Mouse (Mus musculus) hindbrain, embryonic 11.5 days (tissue): Measurements from ENCODE around the gene Anapc15-ps. TPM values are rescaled to one million over a fixed set of nuclear protein-coding genes. Genes with fewer than 3 reads are reported as not detected.
"Not testable (repeated sequence)": the region's sequence is repeated elsewhere in the genome, so short reads cannot be mapped to it uniquely, and the experiment has no call there.

Experiments used
- ATAC-seq: fragments of 200-750 bp; cut with Nextera tagmentation; 2 replicates; pipeline ENCODE4 v1.8.0; 2017; ENCODE audit warnings: mild to moderate bottlenecking, moderate TSS enrichment, moderate library complexity; ENCODE audit not compliant: low FRiP score
- DNase-seq: peaks from one replicate; pipeline ENCODE4 v3.0.0-alpha.2; 2015; ENCODE audit warnings: low spot score
- H3K27ac ChIP-seq: fragments of 300-500 bp; sonication (generic); 2 replicates; pipeline ENCODE4 v1.5.1; 2014; ENCODE audit warnings: mild to moderate bottlenecking, low read depth, low read length
- H3K27me3 ChIP-seq: fragments of 300-500 bp; sonication (generic); 2 replicates; pipeline ENCODE4 v1.6.1; 2014; ENCODE audit warnings: mild to moderate bottlenecking, low read length, moderate library complexity, mixed read lengths; ENCODE audit not compliant: control insufficient read depth, insufficient read depth
- H3K36me3 ChIP-seq: fragments of 300-500 bp; sonication (generic); 2 replicates; pipeline ENCODE4 v1.6.1; 2014; ENCODE audit warnings: mild to moderate bottlenecking, low read length, moderate library complexity, mixed read lengths; ENCODE audit not compliant: control insufficient read depth, insufficient read depth
- H3K4me1 ChIP-seq: fragments of 300-500 bp; sonication (generic); replicated peaks from 2 replicates; pipeline ENCODE4 v1.6.1; 2014; ENCODE audit warnings: low read length, mixed read lengths; ENCODE audit not compliant: control insufficient read depth, insufficient read depth
- H3K4me2 ChIP-seq: fragments of 300-500 bp; sonication (generic); replicated peaks from 2 replicates; pipeline ENCODE4 v1.6.1; 2014; ENCODE audit warnings: mild to moderate bottlenecking, low read depth, low read length
- H3K4me3 ChIP-seq: fragments of 300-500 bp; sonication (generic); 2 replicates; pipeline ENCODE4 v1.5.1; 2014; ENCODE audit warnings: low read depth, low read length
- H3K9ac ChIP-seq: fragments of 300-500 bp; sonication (generic); 2 replicates; pipeline ENCODE4 v1.6.1; 2014; ENCODE audit warnings: low read depth, low read length
- H3K9me3 ChIP-seq: fragments of 300-500 bp; sonication (generic); 2 replicates; pipeline ENCODE4 v1.6.1; 2016; ENCODE audit warnings: low read length; ENCODE audit not compliant: control insufficient read depth
- WGBS: fragments of 180-500 bp; shearing (Covaris S2); extraction: QIAGEN DNeasy Blood & Tissue Kit; methylation state at CpG from one replicate; pipeline ENCODE4 v1.1.7; 2014; 5-methylcytosine and 5-hydroxymethylcytosine counted together
- polyA plus RNA-seq: library from polyadenylated mRNA; unstranded; fragments of >200 nt; fragmentation: Nextera tagmentation; extraction: Ambion mirVana; gene quantifications from 2 replicates; pipeline ENCODE4 v1.2.1, GENCODE M21; 2014

The Anapc15-ps gene
- polyA plus RNA-seq, 1 experiment from 2014 or later = not detected

DNA sequence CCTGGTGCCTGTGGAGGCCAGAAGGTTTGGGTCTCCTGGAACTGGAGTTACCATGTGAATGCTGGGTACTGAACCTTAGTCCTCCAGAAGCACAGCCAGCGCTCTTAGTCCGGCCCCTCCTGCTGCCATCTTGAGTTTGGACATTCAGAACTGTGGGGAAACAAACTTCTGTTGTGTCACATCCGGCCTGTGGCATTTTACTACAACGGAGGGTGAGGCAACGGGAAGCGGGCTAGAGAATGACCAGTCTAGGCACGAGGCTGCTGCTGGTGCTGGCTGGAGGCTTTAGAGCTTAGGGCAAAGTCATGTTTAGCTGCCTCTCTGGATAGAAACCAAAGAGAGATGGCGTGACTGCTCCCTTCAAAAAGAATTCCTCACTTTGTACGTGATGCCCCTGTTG is 39.0 kb downstream of the Anapc15-ps start:
- Histone ChIP-seq H3K36me3 (no peaks in the 10 kb centered on the region), H3K9me3 (no peaks in the 10 kb centered on the region), H3K4me2 (no peak overlapping the region), H3K27me3 (no peaks in the 10 kb centered on the region), H3K27ac (no peak overlapping the region), H3K9ac (no peak overlapping the region), H3K4me3 (no peak overlapping the region), H3K4me1 (no peaks in the 10 kb centered on the region)
- 87% methylated on average over 9 of the region's 9 CpGs for WGBS
- DNase-seq = no peak
- ATAC-seq = no peak

DNA sequence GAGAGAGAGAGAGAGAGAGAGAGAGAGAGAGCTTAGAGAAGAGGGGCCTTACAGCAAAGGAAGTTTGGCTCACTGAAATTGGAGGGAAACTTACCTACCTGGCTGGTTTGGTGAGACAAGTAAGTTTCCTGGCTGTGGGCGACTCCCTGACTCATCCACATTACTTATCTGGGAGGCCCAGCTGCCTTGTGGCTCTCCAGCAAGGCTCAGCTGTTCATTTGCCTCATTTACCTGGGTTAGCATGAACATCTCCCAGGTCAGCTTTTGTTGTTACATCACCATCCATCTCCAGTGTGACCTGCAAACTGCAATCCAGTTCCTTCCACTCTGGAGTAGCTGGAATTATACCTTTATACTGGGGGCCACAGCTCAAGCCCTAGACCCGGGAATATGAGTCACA is 41.7 kb downstream of the Anapc15-ps start:
- WGBS = 78% methylated on average over 2 of the region's 2 CpGs

DNA sequence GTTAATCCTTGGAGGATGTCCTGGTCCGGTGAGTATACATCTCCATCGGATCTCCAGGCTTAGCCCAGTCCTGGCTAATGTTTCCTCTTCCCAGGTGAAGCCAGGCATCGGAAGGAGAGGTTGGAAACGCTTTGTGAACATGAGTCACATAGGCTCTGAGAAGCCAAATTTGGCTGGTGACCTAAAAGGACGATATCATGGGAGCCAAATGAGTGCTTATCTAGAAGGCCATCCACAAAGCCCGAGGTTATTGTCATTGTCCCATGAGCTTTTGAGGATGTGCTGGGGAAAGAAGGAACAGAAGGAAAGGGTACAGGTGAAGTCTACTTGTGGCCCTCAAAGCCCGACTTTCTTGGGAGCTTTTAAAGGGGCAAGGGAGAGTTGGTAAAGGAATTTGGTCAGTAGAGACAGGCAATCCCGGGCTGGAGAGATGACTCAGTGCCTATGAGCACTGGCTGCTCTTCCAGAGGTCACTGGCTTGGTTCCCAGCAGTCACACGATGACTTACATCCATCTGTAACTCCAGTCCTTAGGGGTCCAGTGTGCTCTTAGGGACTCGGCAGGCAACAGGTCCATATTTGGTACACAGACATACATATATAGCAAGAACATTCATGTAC is 42.4 kb downstream of the Anapc15-ps start:
- ATAC-seq (no peak), DNase-seq (no peak)
- H3K4me2 ChIP-seq = no peak overlapping the region
- H3K9me3 ChIP-seq = no peaks in the 10 kb centered on the region
- no peak overlapping the region for H3K4me3 ChIP-seq
- no peaks in the 10 kb centered on the region for H3K4me1 ChIP-seq
- no peak overlapping the region for H3K27ac ChIP-seq
- H3K36me3 ChIP-seq = no peaks in the 10 kb centered on the region
- no peak overlapping the region for H3K9ac ChIP-seq
- WGBS = 88% methylated on average over 10 of the region's 10 CpGs
- no peaks in the 10 kb centered on the region for H3K27me3 ChIP-seq

More for the DNA sequence above, 41.7 kb downstream of the Anapc15-ps start:
- H3K4me3 ChIP-seq = no peak overlapping the region
- H3K9me3 ChIP-seq = no peaks in the 10 kb centered on the region
- no peak overlapping the region for H3K4me2 ChIP-seq
- no peak overlapping the region for H3K9ac ChIP-seq
- no peaks in the 10 kb centered on the region for H3K4me1 ChIP-seq
- no peaks in the 10 kb centered on the region for H3K27me3 ChIP-seq
- no peak for ATAC-seq
- no peak overlapping the region for H3K27ac ChIP-seq
- no peaks in the 10 kb centered on the region for H3K36me3 ChIP-seq
- no peak for DNase-seq

DNA sequence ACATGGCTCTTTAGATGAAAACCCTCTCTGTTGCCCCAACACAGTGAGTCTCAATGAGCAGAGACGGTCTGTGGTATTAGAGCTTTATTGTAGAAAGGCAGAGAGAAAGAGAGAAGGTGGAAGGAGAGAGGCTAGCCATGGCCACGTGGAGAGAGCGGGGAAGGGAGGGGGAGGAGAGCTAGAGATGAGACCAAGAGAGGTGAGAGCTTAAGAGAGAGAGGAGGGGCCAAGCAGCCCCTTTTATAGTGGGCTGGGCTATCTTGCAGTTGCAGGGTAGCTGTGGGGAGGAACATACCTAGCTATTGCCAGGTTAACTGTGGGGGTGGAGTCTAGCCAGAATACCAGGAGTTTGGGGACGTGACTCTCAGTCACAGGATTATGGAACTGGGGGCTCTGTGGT is 43.1 kb downstream of the Anapc15-ps start:
- not testable (repeated sequence) for H3K36me3 ChIP-seq, H3K4me3 ChIP-seq, H3K9ac ChIP-seq, H3K9me3 ChIP-seq, H3K4me1 ChIP-seq, DNase-seq, H3K27ac ChIP-seq, H3K27me3 ChIP-seq, H3K4me2 ChIP-seq, ATAC-seq
- WGBS = 84% methylated on average over 4 of the region's 4 CpGs

DNA sequence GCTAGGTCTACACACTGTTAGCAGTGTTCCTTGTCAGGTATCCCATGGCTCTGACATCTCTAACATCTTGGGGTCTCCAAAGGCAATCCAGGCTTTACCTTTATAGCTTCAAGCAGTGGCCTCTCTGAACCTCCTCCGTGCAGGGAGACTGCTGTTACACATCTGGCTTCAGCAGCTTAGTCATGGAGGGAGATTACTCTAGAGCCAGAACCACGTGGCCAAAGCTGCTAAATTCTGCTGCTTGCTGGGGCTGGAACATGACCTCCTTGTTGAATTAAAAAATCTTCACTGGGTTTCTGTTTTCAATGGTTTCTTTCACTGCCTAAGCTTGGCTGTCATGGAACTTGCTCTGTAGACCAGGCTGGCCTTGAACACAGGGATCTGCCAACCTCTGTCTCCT is 44.9 kb downstream of the Anapc15-ps start:
- Histone ChIP-seq H3K27ac (no peak overlapping the region), H3K4me3 (no peak overlapping the region), H3K9me3 (no peaks in the 10 kb centered on the region), H3K4me2 (no peak overlapping the region), H3K4me1 (no peaks in the 10 kb centered on the region), H3K36me3 (no peaks in the 10 kb centered on the region), H3K27me3 (no peaks in the 10 kb centered on the region), H3K9ac (no peak overlapping the region)
- 72% methylated on average over 2 of the region's 2 CpGs for WGBS
- ATAC-seq (no peak), DNase-seq (no peak)

DNA sequence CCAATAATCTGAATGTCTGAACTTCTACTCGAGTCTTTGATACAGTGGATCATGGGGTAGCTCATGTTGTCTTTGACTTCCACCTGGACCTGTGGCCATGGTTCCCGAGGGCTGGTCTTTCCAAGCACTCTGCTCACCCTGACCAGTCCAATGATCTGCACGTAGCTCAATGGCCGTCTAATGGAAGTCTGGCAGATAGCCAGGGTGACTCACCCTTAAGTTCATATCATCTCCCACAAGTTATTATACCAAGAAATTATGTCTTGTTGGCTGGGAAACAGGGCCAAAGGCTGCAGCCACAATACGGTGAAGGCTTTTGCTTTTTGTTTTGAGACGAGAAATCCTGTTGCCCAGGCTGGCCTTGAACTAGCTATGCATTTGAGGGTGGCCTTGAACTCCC is 45.9 kb downstream of the Anapc15-ps start:
- no peak for DNase-seq
- no peak overlapping the region for H3K4me3 ChIP-seq
- no peaks in the 10 kb centered on the region for H3K9me3 ChIP-seq
- no peak overlapping the region for H3K4me2 ChIP-seq
- no peaks in the 10 kb centered on the region for H3K27me3 ChIP-seq
- peaks cover 2% of the 10 kb centered on the region; the same call in 1 of the 2 replicates for H3K4me1 ChIP-seq
- no peak for ATAC-seq
- WGBS = 89% methylated on average over 6 of the region's 6 CpGs
- no peak overlapping the region for H3K27ac ChIP-seq
- H3K36me3 ChIP-seq = no peaks in the 10 kb centered on the region
- no peak overlapping the region for H3K9ac ChIP-seq

DNA sequence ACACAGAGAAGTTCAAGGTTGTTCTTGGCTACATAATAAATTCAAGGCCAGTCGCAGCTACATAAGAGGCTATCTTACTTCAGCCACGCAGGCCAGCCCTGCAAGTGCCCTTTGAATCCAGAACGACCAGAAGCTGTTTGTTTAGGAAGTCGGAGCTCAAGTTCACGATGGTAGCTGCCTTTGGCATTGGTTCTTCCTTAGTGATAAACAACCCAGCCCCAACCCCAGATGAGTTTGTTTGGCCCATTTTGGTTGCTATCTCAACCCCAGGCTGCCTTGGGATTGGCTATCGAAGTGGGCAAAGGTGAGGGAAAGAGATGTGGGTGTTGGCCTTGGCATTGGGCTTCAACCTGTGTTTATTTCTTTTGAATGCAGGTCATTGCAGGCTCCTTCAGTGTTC is 48.0 kb downstream of the Anapc15-ps start:
- no peak overlapping the region for H3K4me2 ChIP-seq
- no peaks in the 10 kb centered on the region for H3K36me3 ChIP-seq
- ATAC-seq (no peak), DNase-seq (no peak)
- H3K9ac ChIP-seq = no peak overlapping the region
- H3K9me3 ChIP-seq = no peaks in the 10 kb centered on the region
- H3K27ac ChIP-seq = no peak overlapping the region
- peaks cover 2% of the 10 kb centered on the region; the same call in 1 of the 2 replicates for H3K4me1 ChIP-seq
- H3K27me3 ChIP-seq = no peaks in the 10 kb centered on the region
- no peak overlapping the region for H3K4me3 ChIP-seq
- WGBS = 89% methylated on average over 6 of the region's 6 CpGs

DNA sequence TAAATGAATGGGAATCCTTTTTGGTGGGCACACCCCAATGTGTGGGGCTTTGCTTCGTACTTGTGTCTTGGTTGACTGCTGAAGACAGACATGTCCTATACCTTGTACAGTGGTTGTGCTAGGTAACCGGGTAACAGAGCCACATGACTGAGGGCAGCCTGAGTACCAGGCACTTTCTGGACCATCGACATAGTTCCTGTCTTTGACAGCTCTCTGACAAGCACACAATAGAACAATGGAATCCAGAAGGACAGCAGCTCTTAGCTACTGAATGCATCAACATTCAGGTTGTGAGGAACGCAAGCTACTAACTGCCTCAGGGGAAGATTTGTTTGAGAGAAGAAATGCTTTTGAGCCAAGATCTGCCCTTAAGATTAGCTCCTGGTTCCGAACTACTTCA is 49.2 kb downstream of the Anapc15-ps start:
- no peak overlapping the region for H3K4me3 ChIP-seq
- no peak overlapping the region for H3K27ac ChIP-seq
- no peaks in the 10 kb centered on the region for H3K27me3 ChIP-seq
- WGBS = 35% methylated on average over 5 of the region's 5 CpGs
- H3K36me3 ChIP-seq = no peaks in the 10 kb centered on the region
- DNase-seq (peak; percentile 27), ATAC-seq (no peak)
- H3K4me1 ChIP-seq = peaks cover 2% of the 10 kb centered on the region; the same call in 1 of the 2 replicates
- no peaks in the 10 kb centered on the region for H3K9me3 ChIP-seq
- H3K9ac ChIP-seq = no peak overlapping the region
- H3K4me2 ChIP-seq = no peak overlapping the region

DNA sequence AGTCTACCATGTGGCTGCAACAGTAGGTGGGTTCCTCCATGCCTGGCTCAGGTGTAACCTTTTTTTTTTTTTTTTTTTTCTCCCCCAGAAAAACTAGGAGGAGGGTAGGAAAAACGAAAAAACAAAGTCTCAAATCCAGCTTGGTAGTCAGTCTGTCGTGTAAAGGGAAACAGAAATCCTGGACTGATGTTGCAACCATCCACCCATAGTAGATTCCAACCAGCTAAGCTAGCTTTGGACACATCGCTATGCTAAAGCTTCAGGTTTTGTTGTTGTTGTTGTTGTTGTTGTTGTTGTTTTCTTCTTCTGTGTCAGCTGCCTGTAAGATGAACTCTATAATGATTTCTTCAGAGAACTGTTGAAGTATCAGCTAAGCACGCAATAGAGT is 49.7 kb downstream of the Anapc15-ps start:
- ATAC-seq = no peak
- Histone ChIP-seq H3K9ac (no peak overlapping the region), H3K4me1 (peaks cover 2% of the 10 kb centered on the region; the same call in 1 of the 2 replicates), H3K27me3 (no peaks in the 10 kb centered on the region), H3K9me3 (no peaks in the 10 kb centered on the region), H3K4me2 (no peak overlapping the region), H3K36me3 (no peaks in the 10 kb centered on the region), H3K27ac (no peak overlapping the region), H3K4me3 (no peak overlapping the region)
- 53% methylated on average over 4 of the region's 4 CpGs for WGBS
- no peak for DNase-seq
